8 mouse cellular contexts compared by ENCODE assay signal in the genomic region with DNA sequence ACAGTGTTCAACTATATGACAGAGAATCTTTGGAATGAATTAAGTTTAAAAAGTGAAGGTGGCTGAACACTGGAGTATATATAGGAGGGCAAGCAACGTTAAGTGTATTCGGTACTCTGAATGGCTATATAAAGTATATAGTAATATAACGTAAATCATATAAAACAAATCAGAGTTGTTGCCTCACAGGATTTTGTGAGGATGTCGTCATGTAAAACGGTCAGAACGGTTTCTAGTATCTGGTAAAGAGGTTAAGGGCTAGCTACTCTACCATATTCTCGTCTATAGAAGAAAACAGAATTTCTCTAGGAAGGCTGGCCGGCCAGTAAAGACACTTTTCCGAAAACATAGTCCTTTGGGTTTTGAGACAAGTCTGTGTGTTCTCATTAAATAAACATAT. TPM values are rescaled to one million over a fixed set of nuclear protein-coding genes. Genes with fewer than 3 reads are reported as not detected.
A peak's percentile ranks its signal among the peaks of the same experiment; 100 is the strongest.
DNase-seq lines count a peak whose midpoint lies in the region; ATAC-seq and TF ChIP-seq lines count a peak whose summit lies in the region.

No protein-coding gene starts in this region.

- no peaks in the 10 kb centered on the region for H3K27me3 ChIP-seq in embryonic facial prominence, embryonic 12.5 days
- H3K27me3 ChIP-seq in intestine, postnatal 0 days (replicated peaks; ENCODE audit: control insufficient read depth, insufficient read depth, low read length), result no peaks in the 10 kb centered on the region
- H3K27me3 ChIP-seq in neural tube, embryonic 15.5 days (replicated peaks), result peaks cover 6% of the 10 kb centered on the region; the same call in 1 of the 2 replicates

- no peaks in the 10 kb centered on the region for H3K9me3 ChIP-seq in embryonic facial prominence, embryonic 12.5 days
- no peaks in the 10 kb centered on the region for H3K9me3 ChIP-seq in intestine, postnatal 0 days (ENCODE audit: control insufficient read depth)
- H3K9me3 ChIP-seq in neural tube, embryonic 15.5 days (replicated peaks), result no peaks in the 10 kb centered on the region

- H3K9ac ChIP-seq in embryonic facial prominence, embryonic 12.5 days, result peak overlapping the region; percentile 46; the same call in 1 of the 2 replicates
- H3K9ac ChIP-seq in intestine, postnatal 0 days (ENCODE audit: low read depth, low read length), result peak overlapping the region; percentile 87
- H3K9ac ChIP-seq in neural tube, embryonic 15.5 days (replicated peaks), result peak overlapping the region; percentile 81

- H3K4me2 ChIP-seq in embryonic facial prominence, embryonic 12.5 days (replicated peaks), result peak overlapping the region; percentile 89
- H3K4me2 ChIP-seq in intestine, postnatal 0 days (replicated peaks; ENCODE audit: low read depth), result peak overlapping the region; percentile 87
- H3K4me2 ChIP-seq in neural tube, embryonic 15.5 days, result peak overlapping the region; percentile 85

- H3K27ac ChIP-seq in embryonic facial prominence, embryonic 12.5 days, result peak overlapping the region; percentile 92
- peak overlapping the region; percentile 96 for H3K27ac ChIP-seq in intestine, postnatal 0 days (ENCODE audit: low read depth, low read length)
- H3K27ac ChIP-seq in neural tube, embryonic 15.5 days (replicated peaks), result peak overlapping the region; percentile 99

- no peak for TF ChIP-seq CTCF in lung, adult 2 months (IDR thresholded peaks at IDR 0.05; ENCODE audit: insufficient read depth, low read length)
- TF ChIP-seq CTCF in intestine, postnatal 0 days (IDR thresholded peaks at IDR 0.05; ENCODE audit: low read depth), result no peak

- H3K4me3 ChIP-seq in lung, adult 2 months (replicated peaks; ENCODE audit: extremely low read depth, low read depth, low read length), result peak overlapping the region; percentile 70
- peak overlapping the region; percentile 86 for H3K4me3 ChIP-seq in embryonic facial prominence, embryonic 12.5 days
- H3K4me3 ChIP-seq in intestine, postnatal 0 days (ENCODE audit: low read depth, low read length), result peak overlapping the region; percentile 72
- peak overlapping the region; percentile 86 for H3K4me3 ChIP-seq in neural tube, embryonic 15.5 days (replicated peaks)

- no peak for DNase-seq in lung, adult 2 months
- no peak for DNase-seq in lung, adult 18-20 months
- DNase-seq in right cerebral cortex, postnatal 10 days (ENCODE audit: low spot score in 2 of 2), result no peak
- DNase-seq in right cerebral cortex, postnatal 36 days (ENCODE audit: low spot score in 2 of 2), result no peak
- DNase-seq in cerebellum, adult 11-12 months, result no peak

- WGBS in lung, adult 2 months, result 5% methylated on average over 9 of the region's 9 CpGs
- WGBS in embryonic facial prominence, embryonic 12.5 days, result 8% methylated on average over 9 of the region's 9 CpGs
- 6% methylated on average over 9 of the region's 9 CpGs for WGBS in intestine, postnatal 0 days
- WGBS in neural tube, embryonic 15.5 days, result 7% methylated on average over 9 of the region's 9 CpGs

- no peak for ATAC-seq in embryonic facial prominence, embryonic 12.5 days (ENCODE audit: insufficient number of reproducible peaks, insufficient read depth, low FRiP score, low TSS enrichment)
- ATAC-seq in intestine, postnatal 0 days, result no peak
- no peak for ATAC-seq in neural tube, embryonic 15.5 days (ENCODE audit: low FRiP score)

- TF ChIP-seq POLR2A in lung, adult 2 months (IDR thresholded peaks at IDR 0.05; ENCODE audit: borderline replicate concordance, extremely low read depth, low read depth, low read length), result no peak

- peaks cover 7% of the 10 kb centered on the region for H3K4me1 ChIP-seq in lung, adult 2 months (ENCODE audit: control insufficient read depth, insufficient read depth, low read length)
- H3K4me1 ChIP-seq in embryonic facial prominence, embryonic 12.5 days, result peaks cover 13% of the 10 kb centered on the region; the same call in 1 of the 2 replicates
- H3K4me1 ChIP-seq in intestine, postnatal 0 days (replicated peaks; ENCODE audit: control insufficient read depth, insufficient read depth, low read length), result peaks cover 13% of the 10 kb centered on the region; the same call in 1 of the 2 replicates
- peaks cover 32% of the 10 kb centered on the region for H3K4me1 ChIP-seq in neural tube, embryonic 15.5 days

- peaks cover 4% of the 10 kb centered on the region; the same call in 1 of the 2 replicates for H3K36me3 ChIP-seq in embryonic facial prominence, embryonic 12.5 days
- no peaks in the 10 kb centered on the region for H3K36me3 ChIP-seq in intestine, postnatal 0 days (ENCODE audit: control insufficient read depth, insufficient read depth)
- H3K36me3 ChIP-seq in neural tube, embryonic 15.5 days, result peaks cover 7% of the 10 kb centered on the region; the same call in 1 of the 2 replicates

RNA-seq across cellular contexts. Expression of a gene that starts 0.6 kb away (rescaled TPM):
- polyA plus RNA-seq in lung, adult 2 months (2012; rRNA removed), result 28.9 and 32.4 TPM in 2 replicates
- polyA plus RNA-seq in embryonic facial prominence, embryonic 12.5 days (2016; fragmentation: Nextera tagmentation; extraction: Ambion mirVana), result 6.7 and 7.1 TPM in 2 replicates
- polyA plus RNA-seq in intestine, postnatal 0 days (2015; fragmentation: Nextera tagmentation; extraction: Ambion mirVana), result 4.0 and 4.2 TPM in 2 replicates
- 6.4 and 7.3 TPM in 2 replicates for polyA plus RNA-seq in neural tube, embryonic 15.5 days (2015; fragmentation: Nextera tagmentation; extraction: Ambion mirVana)

RNA-seq across cellular contexts. Expression of a gene that starts 8.1 kb away (rescaled TPM):
- 7.8 and 11.6 TPM in 2 replicates for polyA plus RNA-seq in lung, adult 2 months (2012; rRNA removed)
- 0.65 and 1.5 TPM in 2 replicates for polyA plus RNA-seq in embryonic facial prominence, embryonic 12.5 days (2016; fragmentation: Nextera tagmentation; extraction: Ambion mirVana)
- polyA plus RNA-seq in intestine, postnatal 0 days (2015; fragmentation: Nextera tagmentation; extraction: Ambion mirVana), result 0.38 and 0.56 TPM in 2 replicates
- polyA plus RNA-seq in neural tube, embryonic 15.5 days (2015; fragmentation: Nextera tagmentation; extraction: Ambion mirVana), result 2.1 and 2.6 TPM in 2 replicates

RNA-seq across cellular contexts. Expression of a gene that starts 8.7 kb away (rescaled TPM):
- 5.3 TPM in 2 replicates for polyA plus RNA-seq in lung, adult 2 months (2012; rRNA removed)
- polyA plus RNA-seq in embryonic facial prominence, embryonic 12.5 days (2016; fragmentation: Nextera tagmentation; extraction: Ambion mirVana), result 6.9 and 7.0 TPM in 2 replicates
- polyA plus RNA-seq in intestine, postnatal 0 days (2015; fragmentation: Nextera tagmentation; extraction: Ambion mirVana), result 5.0 and 5.3 TPM in 2 replicates
- polyA plus RNA-seq in neural tube, embryonic 15.5 days (2015; fragmentation: Nextera tagmentation; extraction: Ambion mirVana), result 2.9 and 3.3 TPM in 2 replicates

RNA-seq across cellular contexts. Expression of a gene that starts 17.7 kb away (rescaled TPM):
- polyA plus RNA-seq in lung, adult 2 months (2012; rRNA removed), result 1,286 and 1,489 TPM in 2 replicates
- polyA plus RNA-seq in embryonic facial prominence, embryonic 12.5 days (2016; fragmentation: Nextera tagmentation; extraction: Ambion mirVana), result 660 and 665 TPM in 2 replicates
- 435 and 447 TPM in 2 replicates for polyA plus RNA-seq in intestine, postnatal 0 days (2015; fragmentation: Nextera tagmentation; extraction: Ambion mirVana)
- 351 and 459 TPM in 2 replicates for polyA plus RNA-seq in neural tube, embryonic 15.5 days (2015; fragmentation: Nextera tagmentation; extraction: Ambion mirVana)

RNA-seq across cellular contexts. Expression of a gene that starts 53.7 kb away (rescaled TPM):
- polyA plus RNA-seq in lung, adult 2 months (2012; rRNA removed), result 7.3 and 11.5 TPM in 2 replicates
- polyA plus RNA-seq in embryonic facial prominence, embryonic 12.5 days (2016; fragmentation: Nextera tagmentation; extraction: Ambion mirVana), result 3.4 and 3.5 TPM in 2 replicates
- 14.5 and 15.0 TPM in 2 replicates for polyA plus RNA-seq in intestine, postnatal 0 days (2015; fragmentation: Nextera tagmentation; extraction: Ambion mirVana)
- polyA plus RNA-seq in neural tube, embryonic 15.5 days (2015; fragmentation: Nextera tagmentation; extraction: Ambion mirVana), result 4.2 and 12.2 TPM in 2 replicates
